Mouse (Mus musculus) lung, postnatal 0 days (tissue): Measurements from ENCODE around the gene C7. TPM values are rescaled to one million over a fixed set of nuclear protein-coding genes. Genes with fewer than 3 reads are reported as not detected.
A peak's percentile ranks its signal among the peaks of the same experiment; 100 is the strongest.
"Not testable (repeated sequence)": the region's sequence is repeated elsewhere in the genome, so short reads cannot be mapped to it uniquely, and the experiment has no call there.

Experiments
- ATAC-seq: fragments of 200-750 bp; cut with Nextera tagmentation; 2 replicates; pipeline ENCODE4 v1.8.0; 2017; ENCODE audit warnings: moderate library complexity
- DNase-seq: peaks from one replicate; pipeline ENCODE4 v3.0.0-alpha.2; 2016; ENCODE audit warnings: low spot score
- H3K27ac ChIP-seq: fragments of 300-500 bp; sonication (generic); 2 replicates; pipeline ENCODE4 v1.5.1; 2014; ENCODE audit warnings: antibody characterized with exemption, mild to moderate bottlenecking, low read length, mixed read lengths
- H3K27me3 ChIP-seq: fragments of 300-500 bp; sonication (generic); replicated peaks from 2 replicates; pipeline ENCODE4 v1.6.1; 2014; ENCODE audit warnings: low read length, mixed read lengths; ENCODE audit not compliant: insufficient read depth
- H3K36me3 ChIP-seq: fragments of 300-500 bp; sonication (generic); 2 replicates; pipeline ENCODE4 v1.6.1; 2014; ENCODE audit warnings: low read length, mixed read lengths; ENCODE audit not compliant: insufficient read depth
- H3K4me1 ChIP-seq: fragments of 300-500 bp; sonication (generic); 2 replicates; pipeline ENCODE4 v1.6.1; 2014; ENCODE audit warnings: antibody characterized with exemption, low read depth, low read length, mixed read lengths; ENCODE audit not compliant: insufficient read depth
- H3K4me2 ChIP-seq: fragments of 300-500 bp; sonication (generic); replicated peaks from 2 replicates; pipeline ENCODE4 v1.6.1; 2014; ENCODE audit warnings: low read depth, mild to moderate bottlenecking, low read length, moderate library complexity, mixed read lengths
- H3K4me3 ChIP-seq: fragments of 300-500 bp; sonication (generic); 2 replicates; pipeline ENCODE4 v1.5.1; 2014; ENCODE audit warnings: low read depth, low read length
- H3K9ac ChIP-seq: fragments of 300-500 bp; sonication (generic); replicated peaks from 2 replicates; pipeline ENCODE4 v1.6.1; 2014; ENCODE audit warnings: low read depth, mild to moderate bottlenecking
- H3K9me3 ChIP-seq: fragments of 300-500 bp; sonication (generic); 2 replicates; pipeline ENCODE4 v1.6.1; 2016; ENCODE audit warnings: low read length, mixed read lengths
- CTCF ChIP-seq: IDR thresholded peaks from 2 replicates; pipeline ENCODE4 v1.5.1; 2016; ENCODE audit warnings: antibody characterized with exemption, mild to moderate bottlenecking
- EP300 ChIP-seq: IDR thresholded peaks from 2 replicates; pipeline ENCODE4 v1.6.1; 2016; ENCODE audit warnings: antibody characterized with exemption, mild to moderate bottlenecking, control low read depth
- WGBS: fragments of 180-500 bp; shearing (Covaris S2); extraction: QIAGEN DNeasy Blood & Tissue Kit; methylation state at CpG from one replicate; pipeline ENCODE4 v1.1.7; 2014; 5-methylcytosine and 5-hydroxymethylcytosine counted together
- polyA plus RNA-seq: library from polyadenylated mRNA; unstranded; fragments of >200 nt; fragmentation: Nextera tagmentation; extraction: Ambion mirVana; gene quantifications from 2 replicates; pipeline ENCODE4 v1.2.1, GENCODE M21; 2015

Gene C7
- polyA plus RNA-seq, 1 experiment from 2014 or later = 4.5 TPM

DNA sequence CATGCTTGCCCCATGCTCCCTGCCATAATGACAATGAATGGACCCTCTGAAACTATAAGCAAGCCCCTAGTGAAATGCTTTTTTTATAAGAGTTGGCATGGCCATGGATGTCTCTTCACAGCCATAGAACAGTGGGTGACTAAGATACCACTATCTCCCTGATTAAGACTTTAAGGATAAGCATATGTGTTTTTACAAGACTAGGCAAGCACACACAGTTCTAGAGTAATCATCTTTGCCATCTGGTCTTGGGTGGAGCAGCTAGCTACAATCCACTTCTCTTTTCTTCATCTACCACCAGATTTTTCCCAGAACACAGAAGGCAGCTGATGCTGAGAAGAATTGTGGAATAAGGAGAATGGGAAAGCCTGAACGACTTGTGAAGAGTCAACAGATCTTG, 17.7 kb upstream of the C7 start:
- no peaks in the 10 kb centered on the region; the same call in 1 of the 2 replicates for H3K9me3 ChIP-seq
- no peaks in the 10 kb centered on the region for H3K36me3 ChIP-seq
- no peaks in the 10 kb centered on the region for H3K4me1 ChIP-seq
- no peak overlapping the region for H3K27ac ChIP-seq
- WGBS = 59% methylated on average over 1 of the region's 1 CpGs
- no peak overlapping the region for H3K4me2 ChIP-seq
- no peaks in the 10 kb centered on the region for H3K27me3 ChIP-seq
- ATAC-seq (no peak), DNase-seq (no peak)
- H3K4me3 ChIP-seq = no peak overlapping the region
- no peak overlapping the region for H3K9ac ChIP-seq
- TF ChIP-seq CTCF (no peak), EP300 (no peak)

DNA sequence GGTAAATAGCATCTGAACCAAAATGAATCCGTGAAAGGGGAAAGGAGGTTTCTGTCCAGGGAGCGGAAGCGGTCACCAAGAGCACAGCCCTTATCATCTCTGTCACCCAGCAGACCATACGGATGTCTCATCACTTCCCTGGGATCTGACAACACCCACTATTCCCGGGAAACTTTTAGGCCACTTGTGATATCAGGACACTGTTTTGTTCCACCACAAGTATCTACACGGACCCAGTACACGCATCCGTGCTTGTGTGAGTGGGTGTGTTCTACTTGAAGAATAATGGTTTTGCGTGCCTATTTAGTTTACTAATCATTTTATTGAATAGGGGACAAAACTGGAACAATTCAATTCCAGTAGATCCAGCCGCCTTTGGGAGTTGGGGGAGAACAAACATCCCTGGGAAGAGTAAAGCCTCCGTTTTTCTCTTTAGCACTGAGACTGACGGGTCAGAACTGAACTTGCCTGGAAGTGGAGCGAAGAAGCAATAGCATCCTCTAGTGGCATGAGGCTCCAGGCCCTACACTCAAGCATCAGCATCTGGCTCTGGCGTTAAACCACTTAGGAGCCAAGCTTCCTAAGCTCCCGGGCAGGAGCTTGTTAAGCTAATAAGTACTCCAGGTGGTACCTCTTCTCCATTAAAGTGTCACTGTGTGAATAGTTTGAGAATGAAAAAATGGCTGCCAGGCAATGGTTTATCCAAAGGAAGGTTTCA, 5.4 kb upstream of the C7 start:
- H3K4me3 ChIP-seq = no peak overlapping the region
- H3K4me1 ChIP-seq = no peaks in the 10 kb centered on the region
- peak; percentile 77 for TF ChIP-seq CTCF
- no peak for TF ChIP-seq EP300
- peak; percentile 60 for DNase-seq
- WGBS = 42% methylated on average over 15 of the region's 15 CpGs
- no peaks in the 10 kb centered on the region for H3K27me3 ChIP-seq
- H3K9me3 ChIP-seq = no peaks in the 10 kb centered on the region
- H3K9ac ChIP-seq = no peak overlapping the region
- no peaks in the 10 kb centered on the region for H3K36me3 ChIP-seq
- no peak overlapping the region for H3K4me2 ChIP-seq
- H3K27ac ChIP-seq = no peak overlapping the region
- 0 out of 2 replicates have a peak, but pooled peaks have one; percentile 40 for ATAC-seq

DNA sequence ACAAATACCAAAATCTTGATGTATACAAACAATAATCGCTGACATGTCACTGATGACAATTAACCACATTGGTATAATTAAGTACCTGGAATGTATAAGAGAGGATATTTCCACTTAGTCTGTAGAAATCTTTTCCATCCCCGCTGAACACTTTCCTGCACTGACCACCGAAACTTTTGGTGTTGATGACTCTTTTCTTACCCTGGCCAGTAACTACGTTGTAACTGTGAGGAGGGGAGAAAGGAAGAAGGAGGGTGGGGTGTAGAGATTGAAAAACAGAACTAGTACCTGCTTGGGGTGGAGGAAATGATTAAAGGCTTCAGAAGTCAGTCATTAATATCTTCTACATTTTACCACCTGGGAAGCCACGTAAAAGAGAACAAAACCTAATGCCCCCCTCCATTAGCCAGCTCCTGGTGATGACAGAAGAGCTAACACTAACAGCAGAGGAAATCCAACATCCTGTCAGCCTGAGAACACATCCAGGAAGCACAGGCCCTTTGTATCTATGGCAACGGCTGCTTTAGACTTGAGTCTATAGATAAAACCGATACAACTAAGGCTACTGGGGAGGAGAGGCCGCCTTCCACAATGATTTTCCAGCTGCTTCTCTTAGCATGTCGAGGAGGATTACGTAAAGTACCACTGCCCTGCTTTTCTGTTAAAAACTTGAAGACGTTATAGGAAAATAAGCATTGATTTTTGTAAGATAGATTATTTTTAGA, 17.8 kb downstream of the C7 start:
- Histone ChIP-seq H3K4me1 (no peaks in the 10 kb centered on the region), H3K27me3 (no peaks in the 10 kb centered on the region), H3K4me3 (no peak overlapping the region), H3K4me2 (no peak overlapping the region), H3K27ac (no peak overlapping the region), H3K9me3 (no peaks in the 10 kb centered on the region), H3K9ac (no peak overlapping the region), H3K36me3 (no peaks in the 10 kb centered on the region)
- peak; percentile 36 for DNase-seq
- ATAC-seq = peak; percentile 26; the same call in 1 of the 2 replicates
- WGBS = 22% methylated on average over 11 of the region's 11 CpGs
- TF ChIP-seq CTCF = no peak
- no peak for TF ChIP-seq EP300

DNA sequence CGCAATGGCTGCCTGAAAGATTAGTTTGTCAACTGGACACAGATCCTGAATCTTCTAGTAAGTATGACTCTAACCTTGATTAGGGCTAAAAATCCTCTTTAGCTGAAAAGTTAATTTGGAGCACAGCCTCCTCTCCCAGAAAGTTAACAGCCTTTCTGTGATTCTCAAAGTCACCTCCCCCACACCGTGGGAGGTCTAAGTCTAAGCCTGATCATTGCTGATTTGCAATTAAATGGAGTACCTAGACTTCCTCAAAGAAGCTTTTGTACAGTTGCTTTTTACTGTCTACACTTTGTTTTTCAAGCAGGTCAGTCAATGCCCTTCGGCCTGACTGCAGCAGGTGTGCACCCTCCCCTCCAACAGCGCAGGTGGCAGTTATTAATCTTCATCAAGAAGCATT, 34.3 kb downstream of the C7 start:
- H3K27me3 ChIP-seq = no peaks in the 10 kb centered on the region
- no peaks in the 10 kb centered on the region for H3K9me3 ChIP-seq
- H3K4me3 ChIP-seq = no peak overlapping the region
- no peaks in the 10 kb centered on the region for H3K4me1 ChIP-seq
- 87% methylated on average over 4 of the region's 4 CpGs for WGBS
- ATAC-seq (no peak), DNase-seq (no peak)
- H3K36me3 ChIP-seq = no peaks in the 10 kb centered on the region
- H3K9ac ChIP-seq = no peak overlapping the region
- no peak overlapping the region for H3K4me2 ChIP-seq
- TF ChIP-seq EP300 (no peak), CTCF (no peak)
- H3K27ac ChIP-seq = no peak overlapping the region

DNA sequence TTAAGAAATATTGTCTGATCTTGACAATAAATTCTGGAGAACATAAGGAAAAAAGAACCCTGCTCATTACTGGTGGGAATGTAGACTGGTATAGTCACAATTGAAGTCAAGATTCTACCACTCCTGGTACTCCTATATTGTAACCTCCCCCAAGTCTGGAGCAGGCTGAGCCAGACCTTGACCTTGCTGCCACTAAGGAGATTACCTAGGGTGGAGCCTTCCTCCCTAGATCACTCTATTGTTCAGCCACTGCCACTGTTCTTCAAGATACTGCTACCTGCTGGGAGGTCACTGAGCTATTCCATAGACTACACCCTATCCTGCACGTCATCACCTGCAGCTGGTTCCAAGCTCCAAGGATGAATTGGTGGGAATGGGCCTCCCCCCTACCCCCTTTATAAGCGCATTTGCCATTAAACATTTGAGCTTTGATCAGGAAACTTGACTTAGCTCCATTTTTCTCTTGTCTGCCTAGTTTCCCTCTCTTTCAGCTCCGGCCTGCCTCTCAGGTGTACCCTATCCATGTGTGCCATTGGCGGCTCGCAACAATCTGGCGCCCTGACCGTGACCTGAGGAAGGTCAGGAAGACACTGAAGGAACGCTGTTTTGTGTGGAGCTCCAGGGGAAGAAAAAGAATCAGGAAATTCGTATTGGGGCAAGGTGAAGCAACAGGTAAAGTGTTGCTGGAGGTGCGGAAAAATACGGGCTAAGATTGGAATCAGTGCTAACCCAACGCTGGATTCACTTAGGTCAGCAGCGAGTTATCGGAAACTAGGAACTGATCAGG, 39.9 kb downstream of the C7 start:
- not testable (repeated sequence) for DNase-seq, H3K9me3 ChIP-seq, H3K4me2 ChIP-seq, H3K27ac ChIP-seq, H3K4me3 ChIP-seq, H3K9ac ChIP-seq, H3K4me1 ChIP-seq, H3K27me3 ChIP-seq, H3K36me3 ChIP-seq, ATAC-seq
- WGBS = 91% methylated on average over 14 of the region's 14 CpGs

DNA sequence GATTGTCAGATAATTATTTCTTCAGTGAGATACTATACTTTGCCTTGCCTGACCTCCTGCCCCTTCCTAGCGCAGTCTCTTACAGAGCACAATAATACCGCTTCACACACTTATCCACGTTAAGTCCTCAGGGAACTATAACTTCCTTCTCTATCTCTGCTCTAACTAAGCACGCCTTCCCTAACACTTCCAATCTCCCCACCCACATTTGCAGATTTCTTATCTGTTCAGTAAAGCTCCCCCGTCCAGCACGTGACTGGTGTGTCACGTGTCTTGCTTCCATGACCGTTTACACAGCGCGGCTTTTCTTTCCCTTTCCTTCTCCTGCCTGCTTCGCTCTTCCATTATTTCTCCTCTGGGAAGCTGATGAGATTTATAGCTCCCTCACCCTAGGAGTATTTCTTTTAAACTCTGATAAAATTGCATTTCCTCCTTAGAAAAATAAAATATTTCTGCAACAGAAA, 53.9 kb downstream of the C7 start:
- WGBS = 59% methylated on average over 11 of the region's 11 CpGs
- ATAC-seq = no peak
- H3K9me3 ChIP-seq = no peaks in the 10 kb centered on the region
- H3K36me3 ChIP-seq = no peaks in the 10 kb centered on the region
- H3K4me2 ChIP-seq = no peak overlapping the region
- TF ChIP-seq CTCF (no peak), EP300 (no peak)
- no peak overlapping the region for H3K4me3 ChIP-seq
- H3K27me3 ChIP-seq = no peaks in the 10 kb centered on the region
- H3K9ac ChIP-seq = no peak overlapping the region
- H3K4me1 ChIP-seq = no peaks in the 10 kb centered on the region
- no peak overlapping the region for H3K27ac ChIP-seq
- DNase-seq = peak; percentile 7
